Mouse (Mus musculus) CH12.LX (cell line): ENCODE data around the gene Pde9a.

Experiments used
- BHLHE40 ChIP-seq: IDR thresholded peaks from 2 replicates; pipeline ENCODE4 v1.6.1; 2011; ENCODE audit warnings: mild to moderate bottlenecking, low read depth, low read length, improper control_type of control experiment
- CTCF ChIP-seq, 2 experiments: IDR thresholded peaks in 1 of 2; conservative IDR thresholded peaks in 1 of 2; 2 replicates each; pipeline ENCODE4 v1.5.1; 2011 to 2012; ENCODE audit warnings: low read depth in 2 of 2, low read length in 2 of 2, improper control_type of control experiment in 1 of 2, inconsistent platforms in 1 of 2, mild to moderate bottlenecking in 1 of 2, moderate library complexity in 1 of 2
- EP300 ChIP-seq: IDR thresholded peaks from 2 replicates; pipeline ENCODE4 v1.6.1; 2011; ENCODE audit warnings: low read length, improper control_type of control experiment
- HCFC1 ChIP-seq: IDR thresholded peaks from 2 replicates; pipeline ENCODE4 v1.6.1; 2012; ENCODE audit warnings: low read depth, mild to moderate bottlenecking, inconsistent platforms, low read length, improper control_type of control experiment
- IRF4 ChIP-seq: IDR thresholded peaks from 2 replicates; pipeline ENCODE4 v1.6.1; 2014; ENCODE audit warnings: low read depth, mild to moderate bottlenecking, inconsistent platforms, low read length, improper control_type of control experiment
- JUN ChIP-seq: IDR thresholded peaks from 2 replicates; pipeline ENCODE4 v1.6.1; 2011; ENCODE audit warnings: low read depth, mild to moderate bottlenecking, low read length, improper control_type of control experiment, moderate library complexity; ENCODE audit not compliant: insufficient read depth
- NELFE ChIP-seq: IDR thresholded peaks from 2 replicates; pipeline ENCODE4 v1.6.1; 2011; ENCODE audit warnings: low read depth, low read length, improper control_type of control experiment
- POLR2A ChIP-seq: IDR thresholded peaks from 2 replicates; pipeline ENCODE4 v1.6.1; 2011; ENCODE audit warnings: low read depth, mild to moderate bottlenecking, improper control_type of control experiment, low read length
- RAD21 ChIP-seq: IDR thresholded peaks from 2 replicates; pipeline ENCODE4 v1.6.1; 2011; ENCODE audit warnings: low read depth, mild to moderate bottlenecking, low read length, improper control_type of control experiment, moderate library complexity
- SMC3 ChIP-seq: IDR thresholded peaks from 2 replicates; pipeline ENCODE4 v1.6.1; 2011; ENCODE audit warnings: low read depth, low read length, improper control_type of control experiment
- USF2 ChIP-seq: conservative IDR thresholded peaks from 2 replicates; pipeline ENCODE4 v1.6.1; 2011; ENCODE audit warnings: low read depth, low read length, improper control_type of control experiment

- TF ChIP-seq CTCF (conservative IDR thresholded peaks at IDR 0.05 in 1 of 2, IDR thresholded peaks at IDR 0.05 in 1 of 2; ENCODE audit: low read depth in 2 of 2, low read length in 2 of 2) (no peak), EP300 (no peak), IRF4 (no peak), POLR2A (no peak), USF2 (no peak), JUN (no peak), RAD21 (no peak), SMC3 (no peak), BHLHE40 (no peak), HCFC1 (no peak), NELFE (no peak)
Observed at GRCm38 (mm10) chr17:31491355-31491754, 105.3 kb downstream of the Pde9a start.
